Mouse (Mus musculus): ENCODE data around the gene Olfr952. TPM values are rescaled to one million over a fixed set of nuclear protein-coding genes. Genes with fewer than 3 reads are reported as not detected.

Olfr952 gene
- polyA plus RNA-seq (2016; fragmentation: Nextera tagmentation; extraction: Ambion mirVana) = not detected in 2 replicates

DNA sequence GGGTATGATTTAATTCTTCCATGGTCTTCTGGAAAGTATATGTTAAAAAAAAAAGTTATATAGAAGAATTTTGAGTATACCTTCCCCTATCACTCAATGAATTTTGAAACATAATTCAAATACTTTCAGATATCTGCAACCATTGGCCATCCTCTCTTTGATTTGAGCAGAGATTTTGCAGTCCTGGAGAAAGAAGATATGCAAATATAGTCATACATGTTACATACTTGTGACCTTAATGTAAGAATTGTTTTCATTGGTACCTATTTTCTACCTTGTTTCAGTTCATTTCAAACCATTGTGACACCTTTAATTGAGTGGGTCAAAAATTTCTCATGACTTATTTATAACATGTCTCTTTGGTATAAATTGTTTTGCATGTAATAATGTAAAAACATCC is at the start of gene Olfr952:
Olfr952 (minus strand) TSS at position 101 of the 400 bp plus-strand sequence.
- Histone ChIP-seq H3K9me3 (no peaks in the 10 kb centered on the region), H3K4me3 (no peak within 1 kb of the TSS), H3K4me1 (no peaks in the 10 kb centered on the region), H3K27me3 (ENCODE audit: poor library complexity, severe bottlenecking) (no peaks in the 10 kb centered on the region), H3K27ac (no peak within 1 kb of the TSS), H3K36me3 (replicated peaks) (no peaks in the 10 kb centered on the region)
- no peak for DNase-seq (ENCODE audit: extremely low spot score, low spot score)

DNA sequence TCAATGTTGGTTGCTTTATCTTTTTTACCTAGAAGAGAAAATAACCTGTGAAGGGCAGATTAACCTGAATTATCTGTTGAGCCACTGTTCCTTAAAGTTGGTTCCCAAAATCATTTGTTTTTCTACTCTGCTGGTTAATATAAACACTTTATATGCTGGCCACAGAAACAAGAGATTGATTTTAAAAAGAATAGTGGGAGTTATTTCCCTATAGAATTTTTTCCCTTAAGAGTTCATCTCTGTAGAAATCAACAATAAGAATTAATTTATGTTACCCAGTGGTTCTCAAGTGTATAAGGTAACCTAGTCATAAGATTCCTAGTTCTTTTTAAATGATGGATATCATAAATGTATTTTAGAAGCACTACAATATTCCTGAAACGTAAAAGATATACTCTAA is 44.9 kb upstream of the Olfr952 start, which contains the start of gene Olfr955:
Olfr955 (minus strand) TSS at position 101 of the 400 bp plus-strand sequence.
- no peak within 1 kb of the TSS for H3K27ac ChIP-seq
- no peaks in the 10 kb centered on the region for H3K4me1 ChIP-seq
- no peak for DNase-seq (ENCODE audit: extremely low spot score, low spot score)
- no peaks in the 10 kb centered on the region for H3K36me3 ChIP-seq (replicated peaks)
- WGBS = 66% methylated on average over 1 of the region's 1 CpGs
- H3K4me3 ChIP-seq = no peak within 1 kb of the TSS
- H3K27me3 ChIP-seq (ENCODE audit: poor library complexity, severe bottlenecking) = no peaks in the 10 kb centered on the region
- H3K9me3 ChIP-seq = no peaks in the 10 kb centered on the region

DNA sequence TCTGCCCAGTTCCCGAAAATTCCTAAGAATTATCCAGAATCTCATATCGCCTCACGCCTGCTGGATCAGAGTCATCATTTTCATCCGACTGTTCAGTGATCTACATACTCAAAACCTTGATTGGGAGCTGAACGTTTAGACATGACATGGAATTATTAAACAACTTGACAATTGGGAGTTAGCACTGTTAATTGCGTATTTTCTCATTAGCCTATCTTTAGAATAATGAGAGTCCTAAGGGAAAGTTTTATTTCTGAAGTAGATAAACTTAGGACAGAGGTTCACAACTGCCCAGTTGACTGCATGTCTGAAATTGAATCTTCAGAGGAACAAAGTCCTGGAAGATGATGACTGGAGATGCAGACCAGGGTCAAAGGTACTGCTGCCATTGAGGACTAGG is 29.5 kb upstream of the Olfr952 start, which contains the start of gene Olfr954:
Olfr954 (plus strand) TSS at position 301 of the 400 bp plus-strand sequence.
- no peaks in the 10 kb centered on the region for H3K27me3 ChIP-seq (ENCODE audit: poor library complexity, severe bottlenecking)
- no peak for DNase-seq (ENCODE audit: extremely low spot score, low spot score)
- 88% methylated on average over 6 of the region's 6 CpGs for WGBS
- H3K9me3 ChIP-seq = no peaks in the 10 kb centered on the region
- H3K4me1 ChIP-seq = no peaks in the 10 kb centered on the region
- H3K36me3 ChIP-seq (replicated peaks) = no peaks in the 10 kb centered on the region
- no peak within 1 kb of the TSS for H3K27ac ChIP-seq
- no peak within 1 kb of the TSS for H3K4me3 ChIP-seq

- WGBS = 93% methylated on average over 2 of the region's 2 CpGs
- Histone ChIP-seq H3K36me3 (replicated peaks) (no peaks in the 10 kb centered on the region), H3K4me1 (no peaks in the 10 kb centered on the region), H3K27me3 (ENCODE audit: poor library complexity, severe bottlenecking) (no peaks in the 10 kb centered on the region), H3K4me3 (no peak within 1 kb of the TSS), H3K27ac (no peak within 1 kb of the TSS), H3K9me3 (no peaks in the 10 kb centered on the region)
- no peak for DNase-seq (ENCODE audit: extremely low spot score, low spot score)
Observed at GRCm38 (mm10) chr9:39387110-39387509, 39.8 kb downstream of the Olfr952 start, which contains the start of gene Olfr951. Gene Olfr951 (plus strand): TSS chr9:39387410.

Other genes starting within 250 kb of the Olfr952 start
- not detected in 2 replicates for gene Olfr944, start 225.2 kb downstream of the Olfr952 start, polyA plus RNA-seq (2016; fragmentation: Nextera tagmentation; extraction: Ambion mirVana)
- gene Olfr1537, start 177.2 kb downstream of the Olfr952 start, polyA plus RNA-seq (2016; fragmentation: Nextera tagmentation; extraction: Ambion mirVana) = not detected in 2 replicates
- not detected in 2 replicates for gene Olfr945, start 150.3 kb downstream of the Olfr952 start, polyA plus RNA-seq (2016; fragmentation: Nextera tagmentation; extraction: Ambion mirVana)
- gene Olfr948, start 101.1 kb downstream of the Olfr952 start, polyA plus RNA-seq (2016; fragmentation: Nextera tagmentation; extraction: Ambion mirVana) = not detected in 2 replicates
- not detected in 2 replicates for gene Olfr951, start 39.7 kb downstream of the Olfr952 start, polyA plus RNA-seq (2016; fragmentation: Nextera tagmentation; extraction: Ambion mirVana)
- gene Olfr954, start 29.6 kb upstream of the Olfr952 start, polyA plus RNA-seq (2016; fragmentation: Nextera tagmentation; extraction: Ambion mirVana) = not detected in 2 replicates
- gene Olfr955, start 44.8 kb upstream of the Olfr952 start, polyA plus RNA-seq (2016; fragmentation: Nextera tagmentation; extraction: Ambion mirVana) = not detected in 2 replicates
- gene Olfr44, start 66.8 kb upstream of the Olfr952 start, polyA plus RNA-seq (2016; fragmentation: Nextera tagmentation; extraction: Ambion mirVana) = not detected in 2 replicates
- not detected in 2 replicates for gene Olfr957, start 88.7 kb upstream of the Olfr952 start, polyA plus RNA-seq (2016; fragmentation: Nextera tagmentation; extraction: Ambion mirVana)
- gene Olfr958, start 126.9 kb upstream of the Olfr952 start, polyA plus RNA-seq (2016; fragmentation: Nextera tagmentation; extraction: Ambion mirVana) = not detected in 2 replicates
- gene Olfr959, start 148.4 kb upstream of the Olfr952 start, polyA plus RNA-seq (2016; fragmentation: Nextera tagmentation; extraction: Ambion mirVana) = not detected in 2 replicates
- 4.0 and 4.2 TPM in 2 replicates for gene AW551984, start 177.3 kb upstream of the Olfr952 start, polyA plus RNA-seq (2016; fragmentation: Nextera tagmentation; extraction: Ambion mirVana)
- gene Olfr148, start 183.5 kb upstream of the Olfr952 start, polyA plus RNA-seq (2016; fragmentation: Nextera tagmentation; extraction: Ambion mirVana) = not detected in 2 replicates
- gene Olfr960, start 194.2 kb upstream of the Olfr952 start, polyA plus RNA-seq (2016; fragmentation: Nextera tagmentation; extraction: Ambion mirVana) = not detected in 2 replicates
- not detected in 2 replicates for gene Olfr961, start 217.9 kb upstream of the Olfr952 start, polyA plus RNA-seq (2016; fragmentation: Nextera tagmentation; extraction: Ambion mirVana)
- not detected in 2 replicates for gene Olfr963, start 240.1 kb upstream of the Olfr952 start, polyA plus RNA-seq (2016; fragmentation: Nextera tagmentation; extraction: Ambion mirVana)

All from forebrain, embryonic 10.5 days (tissue).